Mouse (Mus musculus) T-helper 1 cell (primary cell): ENCODE data around the gene Clca3a1.
"Not testable (repeated sequence)": the region's sequence is repeated elsewhere in the genome, so short reads cannot be mapped to it uniquely, and the experiment has no call there.

Experiments used
- in situ Hi-C: fragments of 300-600 bp; cut with MboI, MseI; formaldehyde crosslinking; loops from one replicate; pipeline ENCODE4 v1.15.1; 2025; ENCODE audit warnings: high pct_unique_total_duplicates

The Clca3a1 gene

GRCm38 (mm10) chr3:144760592-144761309, at the start of gene Clca3a1:
Gene Clca3a1, minus strand, starts transcription at chr3:144760977.
- in situ Hi-C loops = no loop called here

GRCm38 (mm10) chr3:144808153-144808925, 47.6 kb upstream of the Clca3a1 start:
- in situ Hi-C loops = loop anchor here (5.0 kb wide), 1 partner anchor 41 kb away; no protein-coding TSS in a partner anchor

- in situ Hi-C loops = loop anchor here (5.0 kb wide), 1 partner anchor 39 kb away; no protein-coding TSS in a partner anchor
Measured at GRCm38 (mm10) chr3:144806626-144807025, 45.8 kb upstream of the Clca3a1 start.

GRCm38 (mm10) chr3:144801861-144802260, 41.1 kb upstream of the Clca3a1 start:
- in situ Hi-C loops = no loop called here

- in situ Hi-C loops = no loop called here
Measured at GRCm38 (mm10) chr3:144785181-144786148, 24.7 kb upstream of the Clca3a1 start.

DNA sequence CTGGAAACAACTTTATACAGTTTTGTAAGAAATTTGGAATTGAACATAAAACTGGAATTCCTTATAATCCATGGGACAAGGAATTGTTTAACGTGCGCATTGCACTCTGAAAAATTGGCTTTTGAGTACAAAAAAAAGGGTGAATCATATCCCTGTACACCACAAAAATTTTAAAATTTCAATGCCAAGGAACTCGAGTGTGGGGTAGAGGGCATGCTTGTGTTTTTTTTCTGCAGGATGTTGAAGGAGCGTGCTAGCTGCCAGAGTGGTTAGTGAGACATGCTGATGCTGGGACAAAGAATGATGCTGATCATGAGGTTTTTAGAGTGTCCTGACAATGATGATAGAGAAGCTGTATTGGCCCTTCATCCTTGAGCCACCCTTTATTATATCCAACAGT, 4.4 kb upstream of the Clca3a1 start:
- in situ Hi-C loops = loop anchor here (5.0 kb wide), 1 partner anchor 42 kb away; no protein-coding TSS in a partner anchor

- in situ Hi-C loops = no loop called here
Measured at GRCm38 (mm10) chr3:144761454-144761853, 677 bp upstream of the Clca3a1 start.

DNA sequence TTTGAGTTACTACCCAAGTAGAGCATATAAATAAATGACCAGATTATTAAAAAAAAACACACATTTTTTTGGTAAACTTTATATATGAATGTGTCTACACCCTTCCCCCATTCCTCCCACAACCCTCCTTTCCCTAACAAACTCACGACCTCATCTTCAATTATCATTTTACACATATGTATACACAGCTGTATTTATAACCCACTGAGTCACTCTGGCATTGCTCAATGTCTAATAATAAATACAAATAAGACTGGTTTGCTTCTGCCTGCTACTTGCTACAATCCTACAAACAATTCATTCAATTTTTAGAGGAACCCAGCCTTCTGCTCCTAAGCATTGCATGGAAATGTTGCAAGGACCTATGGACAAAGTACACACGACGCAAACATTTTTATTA, 1.1 kb downstream of the Clca3a1 start:
- in situ Hi-C loops = no loop called here

DNA sequence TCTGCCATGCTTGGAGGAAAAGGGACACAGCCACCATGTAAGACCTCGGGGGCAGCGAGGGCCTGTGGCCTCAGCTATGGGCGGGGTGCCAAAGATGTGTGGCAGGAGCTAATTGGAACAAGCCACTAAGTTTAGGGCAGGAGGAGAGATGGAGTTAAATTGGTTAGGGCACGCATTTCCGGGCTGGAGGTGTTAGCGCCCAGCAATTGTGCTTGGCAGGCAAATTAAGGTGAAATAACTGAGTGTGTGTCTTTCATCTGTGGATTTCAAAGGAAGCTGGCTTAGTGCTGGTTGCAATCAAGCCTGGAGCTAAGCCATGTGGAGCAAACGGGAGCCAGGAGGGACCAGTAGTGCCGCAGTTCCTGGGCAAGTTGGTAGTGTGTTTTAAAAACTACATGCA, 4.7 kb downstream of the Clca3a1 start:
- in situ Hi-C loops = not testable (repeated sequence)

DNA sequence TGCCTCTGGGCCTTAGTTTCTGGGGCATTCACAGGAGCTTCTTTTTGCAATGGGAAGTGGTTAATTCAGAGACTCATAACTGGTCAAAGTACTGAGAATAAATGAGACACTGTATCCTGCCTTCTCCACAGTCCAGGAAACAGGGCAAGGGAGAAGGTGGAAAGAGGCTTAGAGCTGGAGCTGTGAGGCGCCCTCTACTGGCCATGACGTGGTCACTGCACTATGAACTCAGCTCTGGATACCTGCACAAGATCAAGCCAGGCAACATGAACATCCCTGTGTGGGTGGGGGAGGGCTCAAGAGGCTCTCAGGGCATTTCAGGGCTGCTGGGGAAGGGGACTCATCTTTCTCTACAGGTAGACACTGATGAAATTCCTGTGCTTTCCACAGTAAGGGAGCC, 7.7 kb downstream of the Clca3a1 start:
- in situ Hi-C loops = no loop called here

- in situ Hi-C loops = not testable (repeated sequence)
Measured at GRCm38 (mm10) chr3:144749062-144749963, 11.5 kb downstream of the Clca3a1 start.

DNA sequence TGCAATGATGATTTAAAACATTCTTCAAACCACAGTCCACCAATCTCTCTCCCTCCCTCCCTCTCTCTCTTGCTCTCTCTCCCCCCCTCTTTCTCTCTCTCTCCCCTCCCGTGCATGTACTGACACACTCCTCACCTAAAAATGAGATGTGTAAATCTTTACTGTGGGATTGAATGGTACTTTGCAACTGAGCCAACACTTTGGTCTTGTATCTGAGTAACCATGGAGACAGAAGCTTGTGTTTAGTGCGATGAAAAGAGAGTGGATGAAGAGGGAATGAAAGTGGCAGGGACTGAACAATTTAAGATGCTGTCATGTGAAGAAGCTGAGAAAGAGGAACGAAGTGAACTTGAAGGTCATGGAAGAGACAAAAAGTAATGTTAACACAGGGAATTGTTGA, 13.1 kb downstream of the Clca3a1 start:
- in situ Hi-C loops = not testable (repeated sequence)

DNA sequence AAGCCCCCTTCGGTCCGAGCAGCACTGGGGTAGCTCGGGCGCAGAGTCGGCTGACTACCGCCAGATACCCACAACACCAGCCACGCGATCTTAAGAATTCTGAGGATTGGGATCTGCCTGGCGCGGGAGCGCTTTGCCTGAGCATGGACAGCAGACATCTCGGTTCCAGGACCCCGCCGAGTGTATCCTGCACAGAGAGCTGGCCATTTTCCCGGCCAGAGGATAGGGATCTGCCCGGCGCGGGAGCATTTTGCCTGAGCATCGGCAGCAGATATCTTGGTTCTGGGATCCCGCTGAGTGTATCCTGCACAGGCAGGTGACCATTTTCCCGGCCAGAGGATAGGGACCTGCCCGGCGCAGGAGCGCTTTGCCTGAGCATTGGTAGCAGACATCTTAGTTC, 22.4 kb downstream of the Clca3a1 start:
- in situ Hi-C loops = loop anchor here (5.0 kb wide), 1 partner anchor 384 kb away; no protein-coding TSS in a partner anchor

DNA sequence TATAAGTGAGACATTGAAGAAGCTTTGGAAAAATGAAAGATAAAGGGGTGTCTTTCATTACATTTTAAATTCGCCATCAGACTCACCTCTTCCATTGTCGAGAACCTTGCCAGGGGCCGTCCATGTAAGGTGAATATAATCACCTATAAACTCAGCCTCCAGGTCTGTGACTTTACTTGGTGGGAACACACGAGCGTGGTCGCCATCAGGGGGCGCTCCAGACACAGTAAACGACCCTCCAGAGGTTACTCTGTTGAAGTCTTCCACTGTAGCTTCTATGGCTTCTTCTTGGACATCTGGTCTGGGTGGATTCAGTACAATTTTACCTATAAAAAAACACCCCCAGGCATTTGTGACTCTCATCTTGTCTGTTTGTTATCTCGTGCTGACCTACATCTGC, 23.9 kb downstream of the Clca3a1 start:
- in situ Hi-C loops = loop anchor here (5.0 kb wide), 1 partner anchor 385 kb away; no protein-coding TSS in a partner anchor

DNA sequence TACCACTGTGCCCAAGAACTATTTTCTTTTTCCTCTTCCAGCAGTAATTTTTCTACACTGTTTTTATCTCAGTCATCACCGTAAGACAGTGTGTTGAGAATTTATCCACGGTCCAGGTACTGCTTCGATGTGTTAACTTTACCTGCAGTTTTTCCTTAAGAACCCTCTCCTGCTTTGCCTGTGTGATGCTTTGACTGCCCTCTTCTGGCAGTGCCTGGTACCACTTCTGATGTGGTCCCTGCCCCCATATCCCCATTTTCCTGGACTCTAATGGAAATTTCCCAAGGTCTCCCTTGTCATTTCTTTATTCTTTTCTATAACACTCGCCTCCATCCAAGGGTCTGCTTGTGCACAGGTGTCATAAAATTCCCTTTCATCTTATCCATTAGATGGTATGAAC, 37.3 kb downstream of the Clca3a1 start:
- in situ Hi-C loops = no loop called here

DNA sequence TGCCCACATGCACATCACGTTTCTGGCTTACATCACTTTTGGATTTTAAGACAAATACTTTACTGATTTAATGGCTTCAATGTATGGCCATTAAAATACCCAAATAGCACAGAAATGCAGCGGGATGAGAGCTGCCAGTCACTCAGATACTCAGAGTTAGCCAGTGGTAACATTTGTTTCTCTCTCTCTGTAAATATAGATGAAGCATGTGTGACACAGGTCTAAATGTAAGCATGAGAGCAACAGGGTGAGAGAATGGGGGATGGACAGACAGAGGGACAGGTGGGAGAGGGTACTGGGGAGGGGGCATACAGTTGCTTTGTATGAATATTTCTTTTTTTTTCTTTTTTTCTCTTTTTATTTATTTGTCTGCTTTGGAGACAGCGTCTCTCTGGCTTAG, 38.2 kb downstream of the Clca3a1 start:
- in situ Hi-C loops = not testable (repeated sequence)

DNA sequence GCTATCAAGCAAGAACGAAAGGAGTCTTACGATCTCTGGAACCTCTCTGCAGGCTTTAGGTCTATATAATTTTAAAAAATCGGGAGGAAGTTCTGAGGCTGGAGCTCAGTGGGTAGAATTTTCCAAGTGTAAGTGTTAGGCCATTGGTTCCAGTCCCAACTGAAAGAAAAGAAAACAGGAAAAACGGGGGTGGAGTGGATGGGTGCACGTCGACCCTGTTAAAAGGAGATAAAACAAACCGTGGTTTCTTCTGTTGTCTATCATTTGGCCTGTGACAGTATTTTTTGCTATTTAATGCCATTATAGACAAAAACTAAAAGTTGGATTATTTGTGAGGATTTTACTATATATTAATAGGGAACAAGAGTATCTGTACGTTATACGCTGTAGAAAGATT, 38.9 kb downstream of the Clca3a1 start:
- in situ Hi-C loops = no loop called here

GRCm38 (mm10) chr3:144721077-144721859, 39.5 kb downstream of the Clca3a1 start:
- in situ Hi-C loops = no loop called here

DNA sequence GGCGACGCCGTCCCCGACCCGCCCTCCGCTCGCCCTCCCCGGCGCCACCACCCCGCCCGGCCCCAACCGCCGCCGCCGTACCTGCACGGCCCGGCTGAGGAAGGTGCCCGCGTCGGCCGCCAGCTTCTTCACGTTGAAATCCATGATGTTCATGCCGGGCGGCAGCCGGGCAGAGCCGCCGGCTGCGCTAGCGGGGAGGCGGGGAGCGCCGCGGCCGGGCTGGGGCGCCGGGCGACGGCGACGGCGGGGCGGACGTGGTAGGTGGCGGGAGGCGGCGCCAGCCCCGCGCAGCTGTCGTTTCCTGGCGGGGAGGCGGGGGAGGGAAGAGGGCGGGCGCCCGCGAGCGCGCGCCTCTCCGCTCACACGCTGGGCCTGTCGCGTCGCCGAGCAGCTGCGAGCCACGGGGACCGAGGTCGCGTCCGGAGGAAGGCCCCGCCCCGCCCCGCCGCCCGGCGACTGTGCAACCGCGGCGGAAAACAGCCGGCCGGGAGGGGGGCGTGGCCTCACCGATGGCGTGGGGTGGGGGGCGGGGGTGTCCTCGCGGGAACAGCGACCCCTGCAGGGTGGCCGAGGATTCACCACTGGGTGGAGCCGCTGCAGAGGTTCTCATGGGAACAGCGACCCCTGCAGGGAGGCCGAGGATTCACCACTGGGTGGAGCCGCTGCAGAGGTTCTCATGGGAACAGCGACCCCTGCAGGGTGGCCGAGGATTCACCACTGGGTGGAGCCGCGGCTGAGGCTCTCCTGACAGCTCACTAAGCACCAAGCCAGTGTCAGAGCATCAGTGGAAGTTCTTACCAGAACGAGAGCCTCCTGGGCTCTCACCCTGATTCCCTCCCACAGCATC, 40.7 kb downstream of the Clca3a1 start, which contains the start of gene Sh3glb1:
Gene Sh3glb1 (minus strand): TSS at position 435 of the 847 bp plus-strand sequence.
- in situ Hi-C loops = loop anchor here (10.0 kb wide), 1 partner anchor 265 kb away; no protein-coding TSS in a partner anchor
